In genomic region chr13:54930123-54930522, GRCm38 (mm10) we compare ENCODE assay signal across 14 mouse cellular contexts.
"Had no signal": no experiment of that assay in that cellular context is flagged by ENCODE, and none has a peak within 500 bp of the region (broad histone marks: within the 10 kb centered on the region; RNA-seq: fewer than 3 reads in every experiment).

No protein-coding gene starts in this region.

- H3K27ac ChIP-seq: limb, embryonic 15.5 days; liver, embryonic 12.5 days; macrophage; neural tube, embryonic 13.5 days; stomach, postnatal 0 days had no signal

- H3K4me3 ChIP-seq: limb, embryonic 15.5 days; liver, embryonic 12.5 days; megakaryocyte, embryonic 14.5 days; neural tube, embryonic 13.5 days had no signal

- ATAC-seq: liver, embryonic 12.5 days had no signal

- H3K36me3 ChIP-seq: limb, embryonic 15.5 days; liver, embryonic 12.5 days; neural tube, embryonic 13.5 days had no signal

- H3K4me2 ChIP-seq: limb, embryonic 15.5 days; liver, embryonic 12.5 days; lung, embryonic 14.5 days; neural tube, embryonic 13.5 days had no signal

- H3K9ac ChIP-seq: limb, embryonic 15.5 days; liver, embryonic 12.5 days; lung, embryonic 14.5 days; neural tube, embryonic 13.5 days had no signal

- H3K9me3 ChIP-seq: limb, embryonic 15.5 days; liver, embryonic 12.5 days; megakaryocyte, embryonic 14.5 days; neural tube, embryonic 13.5 days had no signal

- H3K4me1 ChIP-seq: limb, embryonic 15.5 days; liver, embryonic 12.5 days; megakaryocyte, embryonic 14.5 days had no signal

- DNase-seq: kidney, adult 18-20 months; kidney, postnatal 10 days; kidney, postnatal 4 days; lung, embryonic 14.5 days; lung, postnatal 10 days; midbrain, embryonic 14.5 days; thymus, adult 2 months; thymus, postnatal 25 days had no signal
